Mouse (Mus musculus): Measurements from ENCODE around the gene Amdhd2. TPM values are rescaled to one million over a fixed set of nuclear protein-coding genes. Genes with fewer than 3 reads are reported as not detected.
A peak's percentile ranks its signal among the peaks of the same experiment; 100 is the strongest.

The Amdhd2 gene
- polyA plus RNA-seq (2016; fragmentation: Nextera tagmentation; extraction: Ambion mirVana), result 31.1 and 32.6 TPM in 2 replicates

GRCm38 (mm10) chr17:24163176-24163962 lies at the start of gene Amdhd2:
Gene Amdhd2 (minus strand): TSS chr17:24163766.
- H3K9ac ChIP-seq, result peak within 1 kb of the TSS; percentile 74
- peak; percentile 93 for ATAC-seq (ENCODE audit: low FRiP score)
- peaks cover 26% of the 10 kb centered on the region for H3K36me3 ChIP-seq (replicated peaks)
- no peaks in the 10 kb centered on the region for H3K9me3 ChIP-seq
- H3K27ac ChIP-seq, result peak within 1 kb of the TSS; percentile 85
- peaks cover 26% of the 10 kb centered on the region for H3K4me1 ChIP-seq
- under 1% methylated on average over 47 of the region's 47 CpGs for WGBS
- H3K4me2 ChIP-seq, result peak within 1 kb of the TSS; percentile 84
- H3K27me3 ChIP-seq, result no peaks in the 10 kb centered on the region
- peak within 1 kb of the TSS; percentile 76 for H3K4me3 ChIP-seq (replicated peaks)

GRCm38 (mm10) chr17:24213186-24213585 lies 49.6 kb upstream of the Amdhd2 start:
- WGBS, result 84% methylated on average over 6 of the region's 6 CpGs

GRCm38 (mm10) chr17:24212441-24213018 lies 49.0 kb upstream of the Amdhd2 start:
- Histone ChIP-seq H3K4me1 (peaks cover 45% of the 10 kb centered on the region), H3K4me3 (replicated peaks) (peak overlapping the region; percentile 50), H3K27ac (no peak overlapping the region), H3K27me3 (peaks cover 31% of the 10 kb centered on the region), H3K9me3 (no peaks in the 10 kb centered on the region), H3K4me2 (peak overlapping the region; percentile 94), H3K9ac (no peak overlapping the region), H3K36me3 (replicated peaks) (peaks cover 27% of the 10 kb centered on the region)
- no peak for ATAC-seq (ENCODE audit: low FRiP score)
- WGBS, result 31% methylated on average over 5 of the region's 5 CpGs

More at GRCm38 (mm10) chr17:24213186-24213585, 49.6 kb upstream of the Amdhd2 start:
- H3K4me1 ChIP-seq, result peaks cover 39% of the 10 kb centered on the region
- peaks cover 34% of the 10 kb centered on the region for H3K36me3 ChIP-seq (replicated peaks)
- no peak for ATAC-seq (ENCODE audit: low FRiP score)
- H3K27me3 ChIP-seq, result peaks cover 24% of the 10 kb centered on the region
- no peaks in the 10 kb centered on the region for H3K9me3 ChIP-seq
- H3K27ac ChIP-seq, result no peak overlapping the region
- no peak overlapping the region for H3K9ac ChIP-seq
- H3K4me3 ChIP-seq (replicated peaks), result no peak overlapping the region
- no peak overlapping the region for H3K4me2 ChIP-seq

GRCm38 (mm10) chr17:24211631-24212440 lies 48.3 kb upstream of the Amdhd2 start:
- H3K36me3 ChIP-seq (replicated peaks), result peaks cover 21% of the 10 kb centered on the region
- H3K9me3 ChIP-seq, result no peaks in the 10 kb centered on the region
- peak; percentile 40 for ATAC-seq (ENCODE audit: low FRiP score)
- H3K27me3 ChIP-seq, result peaks cover 38% of the 10 kb centered on the region
- 1% methylated on average over 37 of the region's 37 CpGs for WGBS
- H3K27ac ChIP-seq, result peak overlapping the region; percentile 75
- peak overlapping the region; percentile 75 for H3K9ac ChIP-seq
- H3K4me2 ChIP-seq, result peak overlapping the region; percentile 94
- peak overlapping the region; percentile 50 for H3K4me3 ChIP-seq (replicated peaks)
- peaks cover 52% of the 10 kb centered on the region for H3K4me1 ChIP-seq

GRCm38 (mm10) chr17:24210591-24210990 lies 47.0 kb upstream of the Amdhd2 start:
- WGBS, result 89% methylated on average over 3 of the region's 3 CpGs
- Histone ChIP-seq H3K4me3 (replicated peaks) (no peak overlapping the region), H3K4me1 (peaks cover 65% of the 10 kb centered on the region), H3K9ac (no peak overlapping the region), H3K4me2 (no peak overlapping the region), H3K9me3 (no peaks in the 10 kb centered on the region), H3K36me3 (replicated peaks) (peaks cover 9% of the 10 kb centered on the region), H3K27ac (peak overlapping the region; percentile 75; the same call in 1 of the 2 replicates), H3K27me3 (peaks cover 48% of the 10 kb centered on the region)
- ATAC-seq (ENCODE audit: low FRiP score), result no peak

- Histone ChIP-seq H3K4me1 (peaks cover 69% of the 10 kb centered on the region), H3K4me2 (peak overlapping the region; percentile 92), H3K27me3 (peaks cover 48% of the 10 kb centered on the region), H3K4me3 (replicated peaks) (no peak overlapping the region), H3K27ac (peak overlapping the region; percentile 73; the same call in 1 of the 2 replicates), H3K36me3 (replicated peaks) (peaks cover 2% of the 10 kb centered on the region), H3K9me3 (no peaks in the 10 kb centered on the region), H3K9ac (peak overlapping the region; percentile 79; the same call in 1 of the 2 replicates)
- no peak for ATAC-seq (ENCODE audit: low FRiP score)
- 74% methylated on average over 3 of the region's 3 CpGs for WGBS
Observed at GRCm38 (mm10) chr17:24209916-24210240, 46.3 kb upstream of the Amdhd2 start.

GRCm38 (mm10) chr17:24209043-24209915 lies 45.7 kb upstream of the Amdhd2 start, which contains the start of gene Ntn3:
Gene Ntn3 (minus strand): TSS chr17:24209531.
- peak within 1 kb of the TSS; percentile 79 for H3K9ac ChIP-seq
- no peaks in the 10 kb centered on the region for H3K9me3 ChIP-seq
- H3K4me1 ChIP-seq, result peaks cover 75% of the 10 kb centered on the region
- peak; percentile 45 for ATAC-seq (ENCODE audit: low FRiP score)
- H3K27ac ChIP-seq, result peak within 1 kb of the TSS; percentile 73
- no peaks in the 10 kb centered on the region for H3K36me3 ChIP-seq (replicated peaks)
- H3K4me2 ChIP-seq, result peak within 1 kb of the TSS; percentile 92
- peak within 1 kb of the TSS; percentile 64 for H3K4me3 ChIP-seq (replicated peaks)
- H3K27me3 ChIP-seq, result peaks cover 48% of the 10 kb centered on the region
- WGBS, result under 1% methylated on average over 43 of the region's 43 CpGs

GRCm38 (mm10) chr17:24208641-24209042 lies 45.1 kb upstream of the Amdhd2 start:
- peak overlapping the region; percentile 73 for H3K27ac ChIP-seq
- H3K9ac ChIP-seq, result peak overlapping the region; percentile 79
- no peaks in the 10 kb centered on the region for H3K36me3 ChIP-seq (replicated peaks)
- H3K9me3 ChIP-seq, result no peaks in the 10 kb centered on the region
- no peak for ATAC-seq (ENCODE audit: low FRiP score)
- whole genome bisulfite sequencing, result 4% methylated on average over 29 of the region's 29 CpGs
- peak overlapping the region; percentile 92 for H3K4me2 ChIP-seq
- H3K4me3 ChIP-seq (replicated peaks), result peak overlapping the region; percentile 64
- H3K4me1 ChIP-seq, result peaks cover 81% of the 10 kb centered on the region
- H3K27me3 ChIP-seq, result peaks cover 48% of the 10 kb centered on the region

- H3K27me3 ChIP-seq, result peaks cover 48% of the 10 kb centered on the region
- peak overlapping the region; percentile 92 for H3K4me2 ChIP-seq
- H3K27ac ChIP-seq, result no peak overlapping the region
- 58% methylated on average over 34 of the region's 34 CpGs for WGBS
- H3K4me3 ChIP-seq (replicated peaks), result peak overlapping the region; percentile 64
- peaks cover 86% of the 10 kb centered on the region for H3K4me1 ChIP-seq
- no peaks in the 10 kb centered on the region for H3K9me3 ChIP-seq
- no peak for ATAC-seq (ENCODE audit: low FRiP score)
- H3K36me3 ChIP-seq (replicated peaks), result no peaks in the 10 kb centered on the region
- H3K9ac ChIP-seq, result peak overlapping the region; percentile 79
Observed at GRCm38 (mm10) chr17:24207768-24208640, 44.4 kb upstream of the Amdhd2 start.

GRCm38 (mm10) chr17:24206451-24207351 lies 43.1 kb upstream of the Amdhd2 start:
- no peaks in the 10 kb centered on the region for H3K9me3 ChIP-seq
- H3K27ac ChIP-seq, result 0 out of 2 replicates have a peak overlapping the region, but pooled peaks have one; percentile 2
- peak; percentile 27; the same call in 1 of the 2 replicates for ATAC-seq (ENCODE audit: low FRiP score)
- peaks cover 91% of the 10 kb centered on the region for H3K4me1 ChIP-seq
- H3K27me3 ChIP-seq, result peaks cover 48% of the 10 kb centered on the region
- H3K36me3 ChIP-seq (replicated peaks), result no peaks in the 10 kb centered on the region
- H3K4me3 ChIP-seq (replicated peaks), result peak overlapping the region; percentile 64
- peak overlapping the region; percentile 92 for H3K4me2 ChIP-seq
- peak overlapping the region; percentile 75 for H3K9ac ChIP-seq
- WGBS, result 6% methylated on average over 57 of the region's 62 CpGs

Data from forebrain, embryonic 12.5 days (tissue).